Mouse (Mus musculus): ENCODE data around the gene Dmrt3. TPM values are rescaled to one million over a fixed set of nuclear protein-coding genes. Genes with fewer than 3 reads are reported as not detected.
A peak's percentile ranks its signal among the peaks of the same experiment; 100 is the strongest.

The Dmrt3 gene
- total and polyA plus RNA-seq, 2 experiments from 2014 or later = 1.5 to 2.1 TPM

DNA sequence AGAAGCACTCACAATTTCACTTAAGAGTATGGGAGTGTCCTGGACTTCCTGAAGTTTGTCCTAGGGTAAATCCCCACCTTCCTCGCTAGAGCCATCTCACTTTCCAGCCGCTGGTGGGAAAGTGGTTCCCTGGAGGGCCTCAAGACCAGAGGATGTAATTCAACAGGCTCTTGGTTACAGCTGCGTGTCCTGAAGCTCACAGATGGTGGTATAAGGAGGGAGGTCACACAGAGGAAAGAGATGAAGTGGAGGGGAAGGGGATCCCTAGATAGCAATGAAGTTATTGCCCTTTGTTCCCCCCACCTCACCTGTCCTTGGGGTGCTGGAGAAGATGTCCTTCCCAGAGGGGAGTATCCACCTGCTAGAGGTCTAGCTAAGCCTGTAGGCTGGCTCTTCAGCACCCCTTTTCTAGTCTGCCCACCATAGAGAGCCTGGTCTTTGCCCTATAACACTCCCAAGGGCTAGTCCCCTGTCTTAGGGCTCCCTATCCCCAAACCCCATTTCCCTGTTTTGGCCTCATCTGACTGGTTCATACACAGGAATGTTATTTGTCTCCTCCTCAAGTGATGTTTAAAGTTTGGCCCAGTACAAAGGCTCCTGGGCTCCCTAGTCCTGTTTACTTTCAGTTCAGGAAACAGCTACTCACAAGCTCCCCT is 59.6 kb downstream of the Dmrt3 start:
- 4% methylated on average over 3 of the region's 3 CpGs for WGBS
- H3K9ac ChIP-seq = no peak overlapping the region
- no peak for TF ChIP-seq CTCF (IDR thresholded peaks at IDR 0.05; ENCODE audit: low read depth)

DNA sequence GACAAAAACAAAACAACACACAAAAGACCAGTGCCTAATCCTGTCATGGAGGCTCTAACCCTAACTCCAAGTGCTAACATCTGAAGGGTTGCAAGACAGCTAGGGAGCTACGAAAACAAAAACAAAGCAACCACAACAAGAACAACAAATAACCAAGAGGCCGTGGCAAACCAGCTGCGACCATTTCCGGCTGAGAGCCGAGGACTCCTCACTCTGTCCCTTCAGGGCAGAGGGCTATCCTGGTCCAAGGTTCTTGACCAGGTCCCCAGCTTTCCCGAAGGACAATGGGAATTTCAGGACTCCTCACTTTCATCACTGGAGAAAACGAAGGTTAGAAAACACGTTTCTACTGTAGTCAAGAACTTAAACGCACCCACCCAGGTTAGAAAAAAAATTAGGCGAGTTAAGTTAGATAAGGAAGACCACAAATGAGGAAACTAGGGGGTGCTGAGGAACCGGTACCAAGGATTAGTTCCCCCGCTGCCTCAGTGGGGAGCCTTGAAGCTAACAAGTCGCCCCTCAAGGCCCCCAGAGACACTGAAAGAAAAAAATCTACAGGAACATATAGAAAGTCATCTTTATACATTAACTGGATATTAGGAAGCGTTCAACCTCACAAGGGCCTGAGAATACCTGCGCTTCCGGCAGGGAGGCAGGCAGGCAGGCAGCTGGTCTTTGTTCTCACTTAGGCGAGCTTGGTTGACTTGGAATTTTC is 60.6 kb downstream of the Dmrt3 start:
- 2% methylated on average over 17 of the region's 17 CpGs for WGBS
- no peak overlapping the region for H3K27ac ChIP-seq (ENCODE audit: low read depth, low read length)
- no peak for TF ChIP-seq CTCF (IDR thresholded peaks at IDR 0.05; ENCODE audit: low read depth)
- H3K36me3 ChIP-seq (ENCODE audit: insufficient read depth) = no peaks in the 10 kb centered on the region
- H3K4me2 ChIP-seq (ENCODE audit: low read depth) = no peak overlapping the region
- H3K27me3 ChIP-seq (ENCODE audit: insufficient read depth, low read length) = peaks cover 96% of the 10 kb centered on the region
- no peaks in the 10 kb centered on the region for H3K9me3 ChIP-seq (ENCODE audit: low read length)
- ATAC-seq = no peak
- no peak overlapping the region for H3K9ac ChIP-seq
- no peak for DNase-seq
- H3K4me1 ChIP-seq (ENCODE audit: insufficient read depth) = peaks cover 11% of the 10 kb centered on the region
- H3K4me3 ChIP-seq (ENCODE audit: low read depth, low read length) = no peak overlapping the region

More for the DNA sequence above, 59.6 kb downstream of the Dmrt3 start:
- Histone ChIP-seq H3K4me3 (ENCODE audit: low read depth, low read length) (0 out of 2 replicates have a peak overlapping the region, but pooled peaks have one; percentile 1), H3K4me1 (ENCODE audit: insufficient read depth) (peaks cover 11% of the 10 kb centered on the region), H3K36me3 (ENCODE audit: insufficient read depth) (no peaks in the 10 kb centered on the region), H3K4me2 (ENCODE audit: low read depth) (no peak overlapping the region), H3K27ac (ENCODE audit: low read depth, low read length) (no peak overlapping the region), H3K9me3 (ENCODE audit: low read length) (no peaks in the 10 kb centered on the region), H3K27me3 (ENCODE audit: insufficient read depth, low read length) (peaks cover 94% of the 10 kb centered on the region)
- DNase-seq = no peak
- ATAC-seq = no peak

DNA sequence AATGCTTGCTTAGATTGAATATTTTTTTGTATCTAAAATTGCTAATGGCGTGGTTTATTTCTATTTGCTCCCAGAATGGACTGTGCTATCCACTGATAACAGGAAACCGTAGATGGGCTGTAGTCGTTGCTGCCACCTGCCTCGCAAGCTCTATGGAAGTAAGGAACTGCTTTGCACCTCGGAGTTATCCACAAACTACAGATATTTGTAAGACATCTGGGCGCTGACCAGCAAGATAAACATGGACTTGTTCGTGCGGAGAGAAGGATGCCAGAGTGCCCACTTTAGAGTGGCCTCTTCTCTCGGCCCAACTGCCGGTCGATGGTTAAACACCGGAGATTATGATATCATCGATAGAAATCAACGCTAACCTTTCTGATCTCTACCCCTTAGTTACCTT is 61.6 kb downstream of the Dmrt3 start:
- under 1% methylated on average over 14 of the region's 14 CpGs for WGBS
- Histone ChIP-seq H3K4me2 (ENCODE audit: low read depth) (peak overlapping the region; percentile 47), H3K9me3 (ENCODE audit: low read length) (no peaks in the 10 kb centered on the region), H3K27ac (ENCODE audit: low read depth, low read length) (no peak overlapping the region), H3K36me3 (ENCODE audit: insufficient read depth) (no peaks in the 10 kb centered on the region), H3K27me3 (ENCODE audit: insufficient read depth, low read length) (peaks cover 96% of the 10 kb centered on the region), H3K4me1 (ENCODE audit: insufficient read depth) (peaks cover 11% of the 10 kb centered on the region), H3K9ac (no peak overlapping the region; the same call in 1 of the 2 replicates), H3K4me3 (ENCODE audit: low read depth, low read length) (peak overlapping the region; percentile 30)
- TF ChIP-seq CTCF (IDR thresholded peaks at IDR 0.05; ENCODE audit: low read depth) = no peak
- DNase-seq (peak; percentile 76), ATAC-seq (no peak)

DNA sequence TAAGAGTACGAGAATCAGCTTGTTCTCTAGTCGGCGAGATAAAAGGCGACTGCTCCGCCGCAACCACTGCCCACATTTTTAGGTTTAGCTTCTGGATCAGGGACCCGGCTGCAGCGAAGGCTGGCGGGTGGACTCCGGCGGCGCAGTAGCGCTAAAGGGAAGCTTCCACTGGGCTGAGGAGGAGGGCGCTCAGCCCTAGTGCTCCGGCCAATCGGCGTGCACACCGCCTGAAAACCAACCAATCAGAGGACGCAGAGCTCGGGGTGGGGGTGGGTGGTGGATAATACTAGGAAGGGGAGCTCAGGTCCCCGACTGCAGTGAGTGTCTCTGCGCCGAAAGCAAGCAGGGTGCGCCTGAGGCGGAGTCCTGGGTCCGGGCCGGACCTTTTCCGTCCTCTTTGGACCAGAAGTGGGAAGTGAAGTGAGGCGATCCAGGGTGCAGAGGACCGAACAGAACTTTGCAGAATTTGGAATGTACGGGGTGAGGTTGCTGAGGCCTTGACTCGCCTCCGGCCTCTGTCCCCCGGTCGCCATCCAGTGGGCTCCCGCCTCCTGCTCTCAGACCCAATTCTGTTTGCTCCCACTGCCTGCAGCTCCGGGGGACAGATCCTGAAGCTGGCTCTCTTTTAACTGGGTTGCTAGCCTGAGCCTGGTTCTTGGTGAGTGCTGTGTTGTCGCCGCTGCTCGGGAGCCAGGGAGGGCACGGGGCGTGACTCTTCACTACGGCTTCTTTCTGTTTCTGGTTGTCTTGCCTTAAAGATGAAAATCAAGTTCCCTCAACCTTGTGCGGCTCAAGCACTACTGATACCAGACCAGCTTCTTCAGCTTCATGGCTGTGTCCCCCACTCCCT is 62.2 kb downstream of the Dmrt3 start, which contains the start of gene Dmrt2:
Gene Dmrt2, plus strand, starts transcription at position 311 of the 850 bp plus-strand sequence.
- no peak for TF ChIP-seq CTCF (IDR thresholded peaks at IDR 0.05; ENCODE audit: low read depth)
- H3K4me3 ChIP-seq (ENCODE audit: low read depth, low read length) = peak within 1 kb of the TSS; percentile 32
- H3K9me3 ChIP-seq (ENCODE audit: low read length) = no peaks in the 10 kb centered on the region
- ATAC-seq = peak; percentile 95
- H3K27me3 ChIP-seq (ENCODE audit: insufficient read depth, low read length) = peaks cover 96% of the 10 kb centered on the region
- under 1% methylated on average over 44 of the region's 44 CpGs for WGBS
- H3K36me3 ChIP-seq (ENCODE audit: insufficient read depth) = no peaks in the 10 kb centered on the region
- peak within 1 kb of the TSS; percentile 6; the same call in 1 of the 2 replicates for H3K9ac ChIP-seq
- H3K4me1 ChIP-seq (ENCODE audit: insufficient read depth) = peaks cover 11% of the 10 kb centered on the region
- H3K4me2 ChIP-seq (ENCODE audit: low read depth) = peak within 1 kb of the TSS; percentile 56
- peak; percentile 87 for DNase-seq
- H3K27ac ChIP-seq (ENCODE audit: low read depth, low read length) = no peak within 1 kb of the TSS

Other genes starting within 250 kb of the Dmrt3 start
- not detected in 2 replicates for gene Dmrt1, start 104.7 kb upstream of the Dmrt3 start, total RNA-seq (2014; rRNA removed)
- gene Dmrt1, start 104.7 kb upstream of the Dmrt3 start, polyA plus RNA-seq (2015; fragmentation: Nextera tagmentation; extraction: Ambion mirVana) = not detected in 2 replicates
- 2.6 and 3.5 TPM in 2 replicates for gene Dmrt2, start 62.1 kb downstream of the Dmrt3 start, total RNA-seq (2014; rRNA removed)
- gene Dmrt2, start 62.1 kb downstream of the Dmrt3 start, polyA plus RNA-seq (2015; fragmentation: Nextera tagmentation; extraction: Ambion mirVana) = 1.8 and 2.1 TPM in 2 replicates